Mouse (Mus musculus): ENCODE measurements at regions not wholly inside any gene's neighbourhood (a gene's known extent, or its start where the extent isn't known, plus 50 kb on each side); places are given as distances from the start of the nearest gene placed in this dataset.

- no peak for TF ChIP-seq CTCF (conservative IDR thresholded peaks at IDR 0.05; ENCODE audit: insufficient read depth, insufficient read length, low read depth, low read length)
- TF ChIP-seq POLR2A (IDR thresholded peaks at IDR 0.05; ENCODE audit: low read depth, low read length): no peak
These were observed 385.9 kb downstream of the H2al1n start for GRCm38 (mm10) chrX:14596799-14597198.
